Mouse (Mus musculus): ENCODE measurements around the gene Dnah8. TPM values are rescaled to one million over a fixed set of nuclear protein-coding genes. Genes with fewer than 3 reads are reported as not detected.
A peak's percentile ranks its signal among the peaks of the same experiment; 100 is the strongest.

The Dnah8 gene
- polyA plus RNA-seq, 1 experiment from 2014 or later, result 0.43 TPM

- no peak for TF ChIP-seq CTCF (IDR thresholded peaks at IDR 0.05; ENCODE audit: low read depth)
- H3K4me2 ChIP-seq (ENCODE audit: low read length), result no peak overlapping the region
- H3K9me3 ChIP-seq (replicated peaks; ENCODE audit: low read length), result no peaks in the 10 kb centered on the region
- H3K4me1 ChIP-seq (replicated peaks; ENCODE audit: insufficient read depth, low read length), result 0 out of 2 replicates have a peak, but pooled peaks cover 6% of the 10 kb centered on the region
- no peaks in the 10 kb centered on the region for H3K27me3 ChIP-seq (ENCODE audit: insufficient read depth, low read length)
- no peak for DNase-seq (ENCODE audit: low spot score)
- no peaks in the 10 kb centered on the region for H3K36me3 ChIP-seq (ENCODE audit: insufficient read depth, low read length)
- WGBS, result 86% methylated on average over 6 of the region's 6 CpGs
- no peak overlapping the region for H3K9ac ChIP-seq (ENCODE audit: low read depth, low read length)
- H3K4me3 ChIP-seq (replicated peaks; ENCODE audit: low read depth, low read length), result no peak overlapping the region
- H3K27ac ChIP-seq, result no peak overlapping the region
- ATAC-seq (replicated peaks; ENCODE audit: low FRiP score, low read depth), result no peak
Observed at GRCm38 (mm10) chr17:30581201-30581600, 43.0 kb upstream of the Dnah8 start.

GRCm38 (mm10) chr17:30582313-30582712 is 41.8 kb upstream of the Dnah8 start:
- Histone ChIP-seq H3K4me2 (ENCODE audit: low read length) (no peak overlapping the region), H3K27me3 (ENCODE audit: insufficient read depth, low read length) (no peaks in the 10 kb centered on the region), H3K27ac (no peak overlapping the region), H3K4me1 (replicated peaks; ENCODE audit: insufficient read depth, low read length) (no peaks in the 10 kb centered on the region), H3K9ac (ENCODE audit: low read depth, low read length) (no peak overlapping the region), H3K36me3 (ENCODE audit: insufficient read depth, low read length) (no peaks in the 10 kb centered on the region), H3K4me3 (replicated peaks; ENCODE audit: low read depth, low read length) (no peak overlapping the region), H3K9me3 (replicated peaks; ENCODE audit: low read length) (no peaks in the 10 kb centered on the region)
- WGBS, result 93% methylated on average over 3 of the region's 3 CpGs
- TF ChIP-seq CTCF (IDR thresholded peaks at IDR 0.05; ENCODE audit: low read depth), result peak; percentile 10; the same call in 1 of the 2 replicates
- DNase-seq (ENCODE audit: low spot score), result no peak
- ATAC-seq (replicated peaks; ENCODE audit: low FRiP score, low read depth), result no peak

GRCm38 (mm10) chr17:30583258-30584001 is 40.7 kb upstream of the Dnah8 start:
- Histone ChIP-seq H3K9me3 (replicated peaks; ENCODE audit: low read length) (no peaks in the 10 kb centered on the region), H3K4me1 (replicated peaks; ENCODE audit: insufficient read depth, low read length) (no peaks in the 10 kb centered on the region), H3K4me3 (replicated peaks; ENCODE audit: low read depth, low read length) (no peak overlapping the region), H3K27ac (no peak overlapping the region), H3K9ac (ENCODE audit: low read depth, low read length) (no peak overlapping the region), H3K27me3 (ENCODE audit: insufficient read depth, low read length) (no peaks in the 10 kb centered on the region), H3K4me2 (ENCODE audit: low read length) (no peak overlapping the region), H3K36me3 (ENCODE audit: insufficient read depth, low read length) (no peaks in the 10 kb centered on the region)
- ATAC-seq (replicated peaks; ENCODE audit: low FRiP score, low read depth) (no peak), DNase-seq (ENCODE audit: low spot score) (no peak)
- TF ChIP-seq CTCF (IDR thresholded peaks at IDR 0.05; ENCODE audit: low read depth), result no peak
- 84% methylated on average over 2 of the region's 2 CpGs for WGBS

GRCm38 (mm10) chr17:30590417-30591198 is 33.5 kb upstream of the Dnah8 start:
- Histone ChIP-seq H3K4me1 (replicated peaks; ENCODE audit: insufficient read depth, low read length) (no peaks in the 10 kb centered on the region), H3K27me3 (ENCODE audit: insufficient read depth, low read length) (no peaks in the 10 kb centered on the region), H3K4me2 (ENCODE audit: low read length) (no peak overlapping the region), H3K9ac (ENCODE audit: low read depth, low read length) (no peak overlapping the region), H3K27ac (no peak overlapping the region), H3K36me3 (ENCODE audit: insufficient read depth, low read length) (peaks cover 23% of the 10 kb centered on the region), H3K9me3 (replicated peaks; ENCODE audit: low read length) (no peaks in the 10 kb centered on the region), H3K4me3 (replicated peaks; ENCODE audit: low read depth, low read length) (no peak overlapping the region)
- 45% methylated on average over 17 of the region's 17 CpGs for WGBS
- peak; percentile 79 for TF ChIP-seq CTCF (IDR thresholded peaks at IDR 0.05; ENCODE audit: low read depth)
- ATAC-seq (replicated peaks; ENCODE audit: low FRiP score, low read depth), result peak; percentile 76
- peak; percentile 87 for DNase-seq (ENCODE audit: low spot score)

GRCm38 (mm10) chr17:30594407-30594806 is 29.7 kb upstream of the Dnah8 start:
- H3K36me3 ChIP-seq (ENCODE audit: insufficient read depth, low read length), result peaks cover 50% of the 10 kb centered on the region

GRCm38 (mm10) chr17:30594846-30595245 is 29.3 kb upstream of the Dnah8 start:
- no peak overlapping the region for H3K9ac ChIP-seq (ENCODE audit: low read depth, low read length)
- H3K4me1 ChIP-seq (replicated peaks; ENCODE audit: insufficient read depth, low read length), result no peaks in the 10 kb centered on the region
- no peak overlapping the region for H3K4me3 ChIP-seq (replicated peaks; ENCODE audit: low read depth, low read length)
- no peak overlapping the region for H3K4me2 ChIP-seq (ENCODE audit: low read length)
- no peaks in the 10 kb centered on the region for H3K27me3 ChIP-seq (ENCODE audit: insufficient read depth, low read length)
- peaks cover 50% of the 10 kb centered on the region for H3K36me3 ChIP-seq (ENCODE audit: insufficient read depth, low read length)
- ATAC-seq (replicated peaks; ENCODE audit: low FRiP score, low read depth), result no peak
- TF ChIP-seq CTCF (IDR thresholded peaks at IDR 0.05; ENCODE audit: low read depth), result no peak
- no peak for DNase-seq (ENCODE audit: low spot score)
- 53% methylated on average over 6 of the region's 6 CpGs for WGBS
- H3K27ac ChIP-seq, result no peak overlapping the region
- H3K9me3 ChIP-seq (replicated peaks; ENCODE audit: low read length), result no peaks in the 10 kb centered on the region

More at GRCm38 (mm10) chr17:30594407-30594806, 29.7 kb upstream of the Dnah8 start:
- ATAC-seq (replicated peaks; ENCODE audit: low FRiP score, low read depth), result no peak
- Histone ChIP-seq H3K4me1 (replicated peaks; ENCODE audit: insufficient read depth, low read length) (no peaks in the 10 kb centered on the region), H3K9ac (ENCODE audit: low read depth, low read length) (no peak overlapping the region), H3K27me3 (ENCODE audit: insufficient read depth, low read length) (no peaks in the 10 kb centered on the region), H3K27ac (no peak overlapping the region), H3K9me3 (replicated peaks; ENCODE audit: low read length) (no peaks in the 10 kb centered on the region), H3K4me2 (ENCODE audit: low read length) (no peak overlapping the region), H3K4me3 (replicated peaks; ENCODE audit: low read depth, low read length) (no peak overlapping the region)
- WGBS, result 56% methylated on average over 5 of the region's 5 CpGs
- no peak for TF ChIP-seq CTCF (IDR thresholded peaks at IDR 0.05; ENCODE audit: low read depth)
- no peak for DNase-seq (ENCODE audit: low spot score)
